Mouse (Mus musculus): ENCODE data around the gene Chchd4.

The Chchd4 gene

GRCm38 (mm10) chr6:91488496-91489212 is 15.3 kb upstream of the Chchd4 start:
- ChIA-PET POLR2A (interaction anchor here in 3 of 4 experiments (0.9 to 4.6 kb wide), 8 partner anchors 7 to 31 kb away, joined by 3 to 19 read pairs (median 5); partner anchors contain the start of genes Chchd4 (in 2 of the 3) and Tmem43 (in 2 of the 3)), CTCF (no interaction called here)

GRCm38 (mm10) chr6:91486736-91487453 is 13.5 kb upstream of the Chchd4 start:
- CTCF ChIA-PET: no interaction called here
- POLR2A ChIA-PET: interaction anchor here in 2 of 4 experiments (0.8 to 4.6 kb wide), 5 partner anchors 9 to 72 kb away, joined by 3 to 19 read pairs (median 3); no protein-coding TSS in a partner anchor

- ChIA-PET POLR2A (interaction anchor here in 3 of 4 experiments (0.7 to 3.3 kb wide), 9 partner anchors 7 to 31 kb away, joined by 3 to 12 read pairs (median 4); partner anchors contain the start of genes Chchd4 (in 2 of the 3) and Tmem43 (in 2 of the 3)), CTCF (interaction anchor here in 1 of 4 experiments (0.8 kb wide), 1 partner anchor 26 kb away, joined by 4 read pairs; no protein-coding TSS in a partner anchor)
These were observed 10.0 kb upstream of the Chchd4 start for GRCm38 (mm10) chr6:91483371-91483770.

GRCm38 (mm10) chr6:91476541-91476940 is 3.2 kb upstream of the Chchd4 start:
- POLR2A ChIA-PET: interaction anchor here in 2 of 4 experiments (0.8 to 13.7 kb wide), 15 partner anchors 8 to 41 kb away, joined by 3 to 259 read pairs (median 7); no protein-coding TSS in a partner anchor
- CTCF ChIA-PET: no interaction called here

- POLR2A ChIA-PET: interaction anchor here in 3 of 4 experiments (0.6 to 13.7 kb wide), 23 partner anchors 8 to 460 kb away, joined by 3 to 259 read pairs (median 4); no protein-coding TSS in a partner anchor
- CTCF ChIA-PET: no interaction called here
These were observed 1.3 kb upstream of the Chchd4 start for GRCm38 (mm10) chr6:91474441-91475190.

- CTCF ChIA-PET: interaction anchor here in 1 of 4 experiments (1.0 kb wide), 1 partner anchor 63 kb away, joined by 4 read pairs; the partner anchor contains the start of gene Wnt7a
These were observed 577 bp upstream of the Chchd4 start for GRCm38 (mm10) chr6:91473805-91474440.

GRCm38 (mm10) chr6:91472319-91472718 is 1.0 kb downstream of the Chchd4 start:
- POLR2A ChIA-PET: interaction anchor here (0.6 to 13.7 kb wide), 28 partner anchors 8 to 618 kb away, joined by 3 to 259 read pairs (median 4); partner anchors contain the start of genes Lsm3 (in 1 of the 4), Nr2c2 (in 1 of the 4), Nup210 (in 1 of the 4) and Xpc (in 1 of the 4)
- CTCF ChIA-PET: interaction anchor here in 2 of 4 experiments (0.6 to 1.3 kb wide), 4 partner anchors 37 to 299 kb away, joined by 3 to 4 read pairs (median 4); no protein-coding TSS in a partner anchor

More at GRCm38 (mm10) chr6:91473805-91474440, 577 bp upstream of the Chchd4 start:
- POLR2A ChIA-PET: interaction anchor here (0.6 to 13.7 kb wide), 32 partner anchors 8 to 240 kb away, joined by 3 to 259 read pairs (median 4); no protein-coding TSS in a partner anchor

- POLR2A ChIA-PET: interaction anchor here in 3 of 4 experiments (0.6 to 13.7 kb wide), 18 partner anchors 9 to 766 kb away, joined by 3 to 259 read pairs (median 6); partner anchors contain the start of genes Lsm3 (in 1 of the 3) and Xpc (in 1 of the 3)
These were observed 1.9 kb downstream of the Chchd4 start for GRCm38 (mm10) chr6:91471427-91471826.

GRCm38 (mm10) chr6:91470712-91471111 is 2.6 kb downstream of the Chchd4 start:
- ChIA-PET CTCF (no interaction called here), POLR2A (interaction anchor here in 2 of 4 experiments (0.7 to 13.7 kb wide), 4 partner anchors 8 to 30 kb away, joined by 6 to 259 read pairs (median 40); no protein-coding TSS in a partner anchor)

More at GRCm38 (mm10) chr6:91471427-91471826, 1.9 kb downstream of the Chchd4 start:
- CTCF ChIA-PET: interaction anchor here in 3 of 4 experiments (0.6 to 1.3 kb wide), 6 partner anchors 8 to 653 kb away, joined by 3 to 6 read pairs (median 4); no protein-coding TSS in a partner anchor

- CTCF ChIA-PET: interaction anchor here in 1 of 4 experiments (1.4 kb wide), 1 partner anchor 181 kb away, joined by 3 read pairs; no protein-coding TSS in a partner anchor
- POLR2A ChIA-PET: interaction anchor here in 3 of 4 experiments (1.0 to 13.7 kb wide), 13 partner anchors 8 to 47 kb away, joined by 3 to 259 read pairs (median 5); no protein-coding TSS in a partner anchor
These were observed 6.2 kb downstream of the Chchd4 start for GRCm38 (mm10) chr6:91467106-91467505.

- CTCF ChIA-PET: interaction anchor here in 1 of 4 experiments (1.1 kb wide), 1 partner anchor 43 kb away, joined by 3 read pairs; no protein-coding TSS in a partner anchor
- POLR2A ChIA-PET: interaction anchor here in 2 of 4 experiments (0.7 to 13.7 kb wide), 9 partner anchors 7 to 52 kb away, joined by 3 to 259 read pairs (median 7); no protein-coding TSS in a partner anchor
These were observed 7.6 kb downstream of the Chchd4 start for GRCm38 (mm10) chr6:91465756-91466155.

- ChIA-PET CTCF (interaction anchor here in 3 of 4 experiments (0.6 to 0.9 kb wide), 5 partner anchors 50 to 743 kb away, joined by 3 to 4 read pairs (median 3); no protein-coding TSS in a partner anchor), POLR2A (interaction anchor here (0.6 to 12.6 kb wide), 18 partner anchors 8 to 236 kb away, joined by 3 to 259 read pairs (median 4); partner anchors contain the start of genes Chchd4 (in 3 of the 4) and Tmem43 (in 3 of the 4))
These were observed 13.9 kb downstream of the Chchd4 start for GRCm38 (mm10) chr6:91459471-91459870.

- POLR2A ChIA-PET: interaction anchor here in 2 of 4 experiments (0.7 to 12.6 kb wide), 6 partner anchors 10 to 1899 kb away, joined by 3 to 259 read pairs (median 18); partner anchors contain the start of genes Chchd4 (in 1 of the 2) and Tmem43 (in 1 of the 2)
- CTCF ChIA-PET: no interaction called here
These were observed 18.8 kb downstream of the Chchd4 start for GRCm38 (mm10) chr6:91454546-91454945.

GRCm38 (mm10) chr6:91452056-91452455 is 21.3 kb downstream of the Chchd4 start:
- ChIA-PET POLR2A (interaction anchor here in 2 of 4 experiments (1.5 to 3.5 kb wide), 2 partner anchors 11 kb away, joined by 3 to 11 read pairs; no protein-coding TSS in a partner anchor), CTCF (interaction anchor here in 2 of 4 experiments (0.6 to 0.7 kb wide), 3 partner anchors 57 to 501 kb away, joined by 3 to 5 read pairs (median 3); no protein-coding TSS in a partner anchor)

GRCm38 (mm10) chr6:91449472-91450225 is 23.7 kb downstream of the Chchd4 start:
- POLR2A ChIA-PET: interaction anchor here in 1 of 4 experiments (1.2 to 3.5 kb wide), 4 partner anchors 9 to 23 kb away, joined by 3 to 11 read pairs (median 6); no protein-coding TSS in a partner anchor
- CTCF ChIA-PET: interaction anchor here in 1 of 4 experiments (0.6 kb wide), 1 partner anchor 196 kb away, joined by 4 read pairs; no protein-coding TSS in a partner anchor

- ChIA-PET CTCF (no interaction called here), POLR2A (interaction anchor here in 2 of 4 experiments (1.3 to 1.6 kb wide), 2 partner anchors 11 kb away, joined by 4 to 5 read pairs; no protein-coding TSS in a partner anchor)
These were observed 28.0 kb downstream of the Chchd4 start for GRCm38 (mm10) chr6:91445316-91445715.
